Mouse (Mus musculus) midbrain, embryonic 16.5 days (tissue): Measurements from ENCODE around the gene Fbxo39. TPM values are rescaled to one million over a fixed set of nuclear protein-coding genes. Genes with fewer than 3 reads are reported as not detected.

Experiments
- ATAC-seq: fragments of 200-750 bp; cut with Nextera tagmentation; 2 replicates; pipeline ENCODE4 v1.8.0; 2017; ENCODE audit warnings: moderate TSS enrichment
- H3K27ac ChIP-seq: fragments of 300-500 bp; sonication (generic); 2 replicates; pipeline ENCODE4 v1.5.1; 2014; ENCODE audit warnings: mild to moderate bottlenecking, low read length, mixed read lengths
- H3K27me3 ChIP-seq: fragments of 300-500 bp; sonication (generic); 2 replicates; pipeline ENCODE4 v1.6.1; 2014; ENCODE audit warnings: low read depth, low read length, mixed read lengths; ENCODE audit not compliant: control insufficient read depth, insufficient read depth
- H3K36me3 ChIP-seq: fragments of 300-500 bp; sonication (generic); 2 replicates; pipeline ENCODE4 v1.6.1; 2014; ENCODE audit warnings: mild to moderate bottlenecking, low read length, moderate library complexity, mixed read lengths; ENCODE audit not compliant: control insufficient read depth, insufficient read depth
- H3K4me1 ChIP-seq: fragments of 300-500 bp; sonication (generic); 2 replicates; pipeline ENCODE4 v1.6.1; 2014; ENCODE audit warnings: mild to moderate bottlenecking, low read length, mixed read lengths; ENCODE audit not compliant: control insufficient read depth, insufficient read depth
- H3K4me2 ChIP-seq: fragments of 300-500 bp; sonication (generic); 2 replicates; pipeline ENCODE4 v1.6.1; 2014; ENCODE audit warnings: mild to moderate bottlenecking, low read length, mixed read lengths
- H3K4me3 ChIP-seq: fragments of 300-500 bp; sonication (generic); 2 replicates; pipeline ENCODE4 v1.5.1; 2014; ENCODE audit warnings: low read depth, mild to moderate bottlenecking, low read length, moderate library complexity, mixed read lengths
- H3K9ac ChIP-seq: fragments of 300-500 bp; sonication (generic); 2 replicates; pipeline ENCODE4 v1.6.1; 2014; ENCODE audit warnings: low read depth, low read length, mixed read lengths
- H3K9me3 ChIP-seq: fragments of 300-500 bp; sonication (generic); replicated peaks from 2 replicates; pipeline ENCODE4 v1.6.1; 2014; ENCODE audit warnings: mild to moderate bottlenecking, low read length, mixed read lengths; ENCODE audit not compliant: control insufficient read depth, poor library complexity, severe bottlenecking
- WGBS: fragments of 180-500 bp; shearing (Covaris S2); extraction: QIAGEN DNeasy Blood & Tissue Kit; methylation state at CpG from one replicate; pipeline ENCODE4 v1.1.7; 2014; 5-methylcytosine and 5-hydroxymethylcytosine counted together
- polyA plus RNA-seq: library from polyadenylated mRNA; unstranded; fragments of >200 nt; fragmentation: Nextera tagmentation; extraction: Ambion mirVana; gene quantifications from 2 replicates; pipeline ENCODE4 v1.2.1, GENCODE M21; 2015

The Fbxo39 gene
- polyA plus RNA-seq = not detected in 2 replicates

DNA sequence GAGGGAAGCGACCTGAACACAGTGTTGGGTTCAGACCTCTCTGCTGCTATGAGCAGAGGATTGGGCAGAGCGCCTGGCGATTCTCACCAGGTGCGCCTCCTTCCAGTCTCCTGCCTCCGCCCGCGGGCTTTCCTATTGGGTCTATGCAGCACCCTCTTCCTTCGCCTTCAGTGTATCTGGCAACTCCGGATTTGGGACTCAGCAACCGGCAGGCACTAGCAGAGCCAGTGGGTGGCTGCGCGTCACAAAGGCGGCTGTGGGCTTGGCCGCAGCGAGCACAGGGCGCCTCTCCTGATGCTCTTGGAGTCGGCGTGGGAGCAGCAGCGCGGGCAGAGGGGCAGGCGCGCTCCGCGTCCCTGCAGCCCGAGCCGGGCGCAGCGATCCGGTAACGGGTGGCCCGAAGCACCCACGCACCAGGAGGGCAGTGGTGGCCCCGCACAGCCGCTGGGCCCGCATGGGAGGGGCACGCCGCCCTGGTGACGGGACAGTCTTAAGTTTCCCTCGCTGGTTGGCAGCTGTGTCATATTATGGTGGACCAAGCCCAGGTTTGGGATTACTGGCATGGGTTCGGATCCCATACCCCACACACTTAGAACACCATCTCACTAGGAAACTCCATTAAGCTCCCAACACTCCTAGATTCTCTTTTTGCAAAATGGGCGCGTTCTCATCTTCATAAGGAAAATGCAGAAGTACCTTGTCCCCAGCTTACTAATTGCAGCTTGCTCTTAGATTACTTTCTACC is at the start of gene Fbxo39:
Fbxo39 (plus strand) TSS at position 294 of the 745 bp plus-strand sequence.
- Histone ChIP-seq H3K36me3 (no peaks in the 10 kb centered on the region), H3K9ac (peak within 1 kb of the TSS; percentile 47), H3K4me2 (peak within 1 kb of the TSS; percentile 62), H3K4me3 (peak within 1 kb of the TSS; percentile 38), H3K9me3 (no peaks in the 10 kb centered on the region), H3K4me1 (0 out of 2 replicates have a peak, but pooled peaks cover 2% of the 10 kb centered on the region), H3K27ac (no peak within 1 kb of the TSS), H3K27me3 (peaks cover 12% of the 10 kb centered on the region)
- 10% methylated on average over 39 of the region's 42 CpGs for WGBS
- ATAC-seq = no peak

GRCm38 (mm10) chr11:72265483-72265882 is 48.8 kb upstream of the Fbxo39 start:
- 0 out of 2 replicates have a peak, but pooled peaks have one; percentile 59 for ATAC-seq
- Histone ChIP-seq H3K4me2 (peak overlapping the region; percentile 1; the same call in 1 of the 2 replicates), H3K36me3 (no peaks in the 10 kb centered on the region), H3K9me3 (no peaks in the 10 kb centered on the region), H3K27me3 (peaks cover 13% of the 10 kb centered on the region), H3K4me1 (peaks cover 3% of the 10 kb centered on the region; the same call in 1 of the 2 replicates), H3K27ac (no peak overlapping the region), H3K4me3 (no peak overlapping the region), H3K9ac (no peak overlapping the region)
- 7% methylated on average over 11 of the region's 11 CpGs for WGBS

DNA sequence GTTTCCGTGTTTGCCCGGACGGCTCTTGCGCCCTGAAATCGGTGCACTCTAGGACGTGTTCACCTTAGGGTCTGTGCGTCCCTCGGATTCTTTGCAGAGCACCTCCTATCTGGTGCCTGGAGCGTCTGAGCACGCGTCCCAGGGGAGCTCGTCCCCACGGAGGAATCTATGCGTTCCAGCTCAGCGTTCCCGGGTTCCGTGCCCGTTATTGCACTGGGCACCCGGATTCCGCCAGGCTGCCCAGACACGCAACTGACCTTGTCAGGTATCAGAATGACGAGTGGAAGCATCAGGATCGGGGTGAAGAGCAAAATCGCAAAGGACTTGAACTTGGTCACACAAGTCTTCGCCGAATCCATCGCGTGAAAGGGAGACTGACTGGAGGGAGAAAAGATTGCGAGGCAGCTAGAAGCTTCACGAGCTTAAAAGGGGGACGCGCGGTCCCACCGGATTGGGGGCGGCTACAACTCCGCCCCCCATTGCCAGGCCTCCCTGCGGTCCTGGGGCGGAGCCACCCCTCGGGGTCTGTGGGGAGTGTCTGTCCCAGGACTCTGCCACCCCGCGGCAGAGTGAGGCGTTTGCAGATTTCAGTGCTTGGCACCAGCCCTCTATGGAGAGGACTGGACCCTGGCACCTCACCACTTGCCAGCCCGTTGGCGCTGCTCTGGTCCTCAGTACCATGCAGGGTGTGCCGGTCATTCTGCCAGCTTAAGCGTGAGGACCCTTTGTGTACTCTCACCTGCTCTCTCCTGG is 47.9 kb upstream of the Fbxo39 start:
- Histone ChIP-seq H3K4me2 (peak overlapping the region; percentile 72), H3K4me3 (peak overlapping the region; percentile 44), H3K9ac (peak overlapping the region; percentile 52), H3K4me1 (peaks cover 3% of the 10 kb centered on the region; the same call in 1 of the 2 replicates), H3K9me3 (no peaks in the 10 kb centered on the region), H3K36me3 (no peaks in the 10 kb centered on the region), H3K27me3 (peaks cover 13% of the 10 kb centered on the region), H3K27ac (no peak overlapping the region)
- under 1% methylated on average over 46 of the region's 46 CpGs for WGBS
- peak; percentile 89 for ATAC-seq

DNA sequence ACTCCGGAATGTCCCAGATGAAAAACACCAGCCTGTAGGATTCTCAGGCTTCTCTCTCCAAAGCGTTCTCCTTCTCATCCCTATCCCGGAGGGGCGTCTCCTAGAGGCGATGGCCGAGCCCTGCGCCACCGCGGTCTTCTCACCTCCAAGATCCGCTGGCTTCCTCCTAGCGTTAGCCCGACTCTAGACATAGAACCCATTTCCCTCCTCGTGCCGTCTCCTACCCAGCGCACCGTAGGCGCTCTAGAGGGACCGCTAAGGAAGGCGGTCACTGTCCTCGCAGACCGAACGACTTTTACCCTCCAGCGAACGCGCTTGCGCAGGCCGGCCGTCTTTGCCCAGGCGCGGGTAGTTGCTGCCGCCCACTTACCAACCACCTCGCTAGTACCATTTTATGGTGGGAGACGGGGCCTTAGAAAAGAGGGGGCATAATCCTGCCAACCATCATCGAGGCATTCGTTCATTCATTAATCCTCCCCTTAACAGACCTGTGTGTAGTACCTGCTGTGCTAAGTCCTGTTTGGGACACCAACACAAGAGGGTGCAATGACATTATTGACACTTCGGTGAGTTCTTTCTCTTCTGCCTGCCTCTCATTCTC is 47.2 kb upstream of the Fbxo39 start, which contains the start of gene Slc13a5:
Slc13a5 (minus strand) TSS at position 263 of the 601 bp plus-strand sequence.
- Histone ChIP-seq H3K36me3 (no peaks in the 10 kb centered on the region), H3K27me3 (peaks cover 13% of the 10 kb centered on the region), H3K4me3 (peak within 1 kb of the TSS; percentile 44), H3K9ac (peak within 1 kb of the TSS; percentile 52), H3K27ac (no peak within 1 kb of the TSS), H3K4me2 (peak within 1 kb of the TSS; percentile 72), H3K4me1 (peaks cover 3% of the 10 kb centered on the region; the same call in 1 of the 2 replicates), H3K9me3 (no peaks in the 10 kb centered on the region)
- peak; percentile 40 for ATAC-seq
- WGBS = 1% methylated on average over 36 of the region's 36 CpGs

DNA sequence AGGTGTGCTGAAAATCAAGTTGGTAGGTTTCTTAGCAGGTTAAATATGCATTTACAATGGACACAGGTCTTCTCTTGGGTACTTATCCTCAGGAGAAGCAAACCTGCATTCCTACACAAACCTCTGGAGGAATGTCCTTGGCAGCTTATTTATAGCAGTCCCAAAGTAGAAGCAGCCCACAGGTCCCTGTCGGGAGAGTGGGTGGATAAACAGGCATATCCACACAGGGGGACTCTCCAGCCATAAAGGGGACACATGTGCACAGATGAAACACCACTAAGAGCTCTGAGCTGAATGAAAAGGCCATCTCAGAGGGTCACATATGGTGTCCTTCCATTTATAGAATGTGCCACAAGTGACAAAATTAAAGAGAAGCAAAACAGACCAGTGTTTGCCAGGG is 42.5 kb upstream of the Fbxo39 start:
- no peaks in the 10 kb centered on the region for H3K36me3 ChIP-seq
- WGBS = 70% methylated on average over 1 of the region's 1 CpGs
- no peak overlapping the region for H3K9ac ChIP-seq
- no peak for ATAC-seq
- no peaks in the 10 kb centered on the region for H3K4me1 ChIP-seq
- H3K27ac ChIP-seq = no peak overlapping the region
- no peaks in the 10 kb centered on the region for H3K9me3 ChIP-seq
- H3K4me3 ChIP-seq = no peak overlapping the region
- H3K27me3 ChIP-seq = peaks cover 3% of the 10 kb centered on the region; the same call in 1 of the 2 replicates
- no peak overlapping the region for H3K4me2 ChIP-seq

DNA sequence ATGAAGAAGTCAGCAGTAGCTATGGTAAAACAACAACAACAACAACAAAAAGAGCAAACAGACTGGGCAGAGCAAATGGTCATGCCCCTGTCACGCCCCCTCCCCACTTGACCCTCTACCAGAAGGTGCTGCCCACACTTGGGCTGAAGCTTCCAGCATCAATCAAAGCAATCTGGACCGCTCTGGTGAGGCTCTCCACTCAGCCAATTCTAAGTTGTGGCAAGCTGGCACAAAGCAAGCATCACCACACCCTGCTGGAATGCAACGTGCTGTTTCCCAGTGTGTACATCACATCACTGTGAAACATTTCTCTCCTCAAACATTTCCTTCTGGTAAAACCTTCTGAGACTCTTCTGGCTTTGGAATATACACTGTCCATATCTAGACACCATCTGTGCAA is 40.9 kb upstream of the Fbxo39 start:
- Histone ChIP-seq H3K9me3 (no peaks in the 10 kb centered on the region), H3K4me1 (no peaks in the 10 kb centered on the region), H3K36me3 (no peaks in the 10 kb centered on the region), H3K4me2 (no peak overlapping the region), H3K9ac (no peak overlapping the region), H3K27me3 (no peaks in the 10 kb centered on the region), H3K4me3 (no peak overlapping the region), H3K27ac (no peak overlapping the region)
- 75% methylated on average over 3 of the region's 3 CpGs for WGBS
- no peak for ATAC-seq

- Histone ChIP-seq H3K9me3 (no peaks in the 10 kb centered on the region), H3K4me2 (no peak overlapping the region), H3K27ac (no peak overlapping the region), H3K4me1 (no peaks in the 10 kb centered on the region), H3K36me3 (no peaks in the 10 kb centered on the region), H3K9ac (no peak overlapping the region), H3K4me3 (no peak overlapping the region), H3K27me3 (no peaks in the 10 kb centered on the region)
- WGBS = 87% methylated on average over 5 of the region's 5 CpGs
- ATAC-seq = no peak
Measured at GRCm38 (mm10) chr11:72281143-72281851, 32.9 kb upstream of the Fbxo39 start.

- Histone ChIP-seq H3K9me3 (no peaks in the 10 kb centered on the region), H3K4me2 (no peak overlapping the region), H3K4me3 (no peak overlapping the region), H3K27me3 (no peaks in the 10 kb centered on the region), H3K27ac (no peak overlapping the region), H3K9ac (no peak overlapping the region), H3K36me3 (no peaks in the 10 kb centered on the region), H3K4me1 (no peaks in the 10 kb centered on the region)
- no peak for ATAC-seq
- 65% methylated on average over 5 of the region's 5 CpGs for WGBS
Measured at GRCm38 (mm10) chr11:72281852-72282400, 32.3 kb upstream of the Fbxo39 start.
